Mouse (Mus musculus): ENCODE data around the gene Dock9.

GRCm38 (mm10) chr14:121579055-121579454 lies 218.6 kb downstream of the Dock9 start:
- TF ChIP-seq POLR2A (IDR thresholded peaks at IDR 0.05; ENCODE audit: low read depth, low read length) (no peak), CTCF (conservative IDR thresholded peaks at IDR 0.05 in 1 of 2, IDR thresholded peaks at IDR 0.05 in 1 of 2; ENCODE audit: low read depth in 2 of 2, low read length in 2 of 2) (peak; percentile 64 to 79), CHD2 (IDR thresholded peaks at IDR 0.05; ENCODE audit: low read length) (no peak), TBP (conservative IDR thresholded peaks at IDR 0.05; ENCODE audit: low read depth, low read length) (no peak), EP300 (IDR thresholded peaks at IDR 0.05; ENCODE audit: low read length) (no peak), SMC3 (IDR thresholded peaks at IDR 0.05; ENCODE audit: low read depth, low read length) (peak; percentile 60), MEF2A (IDR thresholded peaks at IDR 0.05; ENCODE audit: borderline replicate concordance, low read depth, low read length) (no peak), ZC3H11A (IDR thresholded peaks at IDR 0.05; ENCODE audit: low read depth, low read length) (no peak)

Data from CH12.LX (cell line).